Mouse (Mus musculus) adrenal gland, adult 2 months (tissue): ENCODE measurements around the gene Lrmp. TPM values are rescaled to one million over a fixed set of nuclear protein-coding genes. Genes with fewer than 3 reads are reported as not detected.
A peak's percentile ranks its signal among the peaks of the same experiment; 100 is the strongest.
"Not testable (repeated sequence)": the region's sequence is repeated elsewhere in the genome, so short reads cannot be mapped to it uniquely, and the experiment has no call there.

Experiments
- DNase-seq: peaks from one replicate; pipeline ENCODE4 v3.0.0; 2021
- polyA plus RNA-seq: library from polyadenylated mRNA; depleted of rRNA; stranded (reverse); fragments of >200 nt; gene quantifications from 2 replicates; pipeline ENCODE4 v1.2.3, GENCODE M21; 2012
- total RNA-seq, 2 experiments: library from RNA; stranded (reverse); gene quantifications; 2 replicates each; pipeline ENCODE4 v1.2.3; 2021

Lrmp gene
- total and polyA plus RNA-seq, 3 experiments = 2.6 to 7.7 (median 3.0) TPM

GRCm38 (mm10) chr6:145104241-145104939 is 11.1 kb upstream of the Lrmp start:
- DNase-seq = no peak

GRCm38 (mm10) chr6:145105439-145105838 is 10.0 kb upstream of the Lrmp start:
- no peak for DNase-seq

- no peak for DNase-seq
Observed at GRCm38 (mm10) chr6:145106163-145106842, 9.2 kb upstream of the Lrmp start.

- no peak for DNase-seq
Observed at GRCm38 (mm10) chr6:145110786-145111185, 4.7 kb upstream of the Lrmp start.

- peak; percentile 77 for DNase-seq
Observed at GRCm38 (mm10) chr6:145112865-145113264, 2.6 kb upstream of the Lrmp start.

GRCm38 (mm10) chr6:145114561-145114960 is 892 bp upstream of the Lrmp start:
- DNase-seq = no peak

- no peak for DNase-seq
Observed at GRCm38 (mm10) chr6:145116098-145116672, 732 bp downstream of the Lrmp start.

GRCm38 (mm10) chr6:145120086-145120485 is 4.6 kb downstream of the Lrmp start:
- no peak for DNase-seq

GRCm38 (mm10) chr6:145120787-145121589 is 5.5 kb downstream of the Lrmp start:
- DNase-seq = peak; percentile 41

- DNase-seq = peak; percentile 32
Observed at GRCm38 (mm10) chr6:145121590-145122420, 6.4 kb downstream of the Lrmp start.

GRCm38 (mm10) chr6:145122423-145123059 is 7.1 kb downstream of the Lrmp start:
- no peak for DNase-seq

GRCm38 (mm10) chr6:145123136-145124060 is 7.9 kb downstream of the Lrmp start:
- DNase-seq = no peak

- DNase-seq = no peak
Observed at GRCm38 (mm10) chr6:145124621-145125020, 9.2 kb downstream of the Lrmp start.

GRCm38 (mm10) chr6:145125591-145126113 is 10.2 kb downstream of the Lrmp start:
- DNase-seq = peak; percentile 22

GRCm38 (mm10) chr6:145127652-145128051 is 12.2 kb downstream of the Lrmp start:
- DNase-seq = no peak

GRCm38 (mm10) chr6:145129563-145129962 is 14.1 kb downstream of the Lrmp start:
- no peak for DNase-seq

- no peak for DNase-seq
Observed at GRCm38 (mm10) chr6:145131991-145132390, 16.5 kb downstream of the Lrmp start.

- not testable (repeated sequence) for DNase-seq
Observed at GRCm38 (mm10) chr6:145132969-145133368, 17.5 kb downstream of the Lrmp start.

- DNase-seq = no peak
Observed at GRCm38 (mm10) chr6:145135295-145135694, 19.8 kb downstream of the Lrmp start.

- no peak for DNase-seq
Observed at GRCm38 (mm10) chr6:145135804-145136203, 20.4 kb downstream of the Lrmp start.
